Mouse (Mus musculus) urinary bladder, postnatal 36 days (tissue): ENCODE measurements at regions not wholly inside any gene's neighbourhood (a gene's known extent, or its start where the extent isn't known, plus 50 kb on each side); places are given as distances from the start of the nearest gene placed in this dataset.

Source experiments
- DNase-seq, 2 experiments: peaks; one replicate each; pipeline ENCODE4 v3.0.0; 2022; ENCODE audit warnings: low spot score in 2 of 2, mixed read lengths in 1 of 2

GRCm38 (mm10) chr1:45575131-45575530, 72.0 kb upstream of the Col5a2 start:
- no peak for DNase-seq

DNA sequence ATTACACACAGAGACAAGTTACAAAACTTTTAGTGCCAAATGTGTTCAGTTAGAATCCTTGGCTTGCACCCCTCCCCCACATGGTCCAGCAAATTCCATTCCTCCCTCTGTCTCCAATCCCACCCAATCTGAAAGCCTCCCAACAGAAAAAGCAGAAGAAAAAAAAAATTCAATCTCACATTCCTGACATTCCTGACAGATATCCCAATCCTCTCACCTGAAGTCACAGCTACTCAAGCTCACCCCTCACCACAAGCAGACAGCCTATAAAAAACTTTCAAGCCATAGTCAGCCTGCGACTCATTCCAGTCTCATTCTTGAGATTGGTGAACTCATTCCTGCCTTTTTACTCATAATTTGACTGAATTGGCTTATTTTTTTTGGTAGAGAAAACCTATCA, 77.4 kb upstream of the Col5a2 start:
- no peak for DNase-seq

GRCm38 (mm10) chr1:45587351-45588025, 84.4 kb upstream of the Col5a2 start:
- DNase-seq, result peak in 1 of 2 experiments; percentile 32

- no peak for DNase-seq
These were observed 94.2 kb upstream of the Col5a2 start for GRCm38 (mm10) chr1:45597316-45597715.

DNA sequence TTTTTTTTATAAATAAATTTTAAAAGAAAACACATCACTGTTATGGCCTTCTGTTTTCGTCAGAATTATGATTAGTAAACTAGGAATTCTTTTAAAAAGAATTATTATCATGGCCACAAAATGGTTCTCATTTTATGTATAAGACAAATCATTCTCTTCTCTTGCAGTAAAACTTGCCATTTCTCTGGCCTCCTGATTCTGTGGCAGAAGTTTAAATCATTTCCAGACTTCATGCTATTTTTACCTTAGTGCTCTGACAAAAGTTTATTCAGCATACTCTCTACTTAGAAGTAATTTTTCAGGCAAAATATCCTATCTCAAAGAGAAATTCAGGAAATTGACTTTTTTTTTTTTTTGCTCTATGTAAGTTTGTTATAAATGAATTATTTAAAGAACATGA, 96.3 kb upstream of the Col5a2 start:
- no peak for DNase-seq

DNA sequence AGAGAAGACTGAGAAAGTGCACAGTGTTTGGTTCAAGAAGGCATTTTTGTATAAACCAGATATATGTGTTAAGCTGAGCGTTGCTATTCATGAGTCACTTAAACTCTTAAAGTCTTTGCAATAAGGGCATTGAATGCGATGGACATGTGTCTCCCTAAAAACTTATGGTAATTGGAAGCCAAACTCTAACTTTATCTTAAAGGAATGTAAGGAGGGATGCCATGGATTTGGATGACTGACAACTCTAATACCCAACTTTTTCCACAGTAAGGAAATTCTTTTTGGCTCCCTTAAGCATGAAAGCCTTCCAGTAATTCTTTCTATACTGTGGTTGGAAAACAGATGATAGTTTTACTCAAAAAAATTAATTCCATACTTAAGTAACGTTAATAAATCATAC, 96.9 kb upstream of the Col5a2 start:
- no peak for DNase-seq

GRCm38 (mm10) chr1:45605571-45605970, 102.5 kb upstream of the Col5a2 start:
- DNase-seq, result no peak

DNA sequence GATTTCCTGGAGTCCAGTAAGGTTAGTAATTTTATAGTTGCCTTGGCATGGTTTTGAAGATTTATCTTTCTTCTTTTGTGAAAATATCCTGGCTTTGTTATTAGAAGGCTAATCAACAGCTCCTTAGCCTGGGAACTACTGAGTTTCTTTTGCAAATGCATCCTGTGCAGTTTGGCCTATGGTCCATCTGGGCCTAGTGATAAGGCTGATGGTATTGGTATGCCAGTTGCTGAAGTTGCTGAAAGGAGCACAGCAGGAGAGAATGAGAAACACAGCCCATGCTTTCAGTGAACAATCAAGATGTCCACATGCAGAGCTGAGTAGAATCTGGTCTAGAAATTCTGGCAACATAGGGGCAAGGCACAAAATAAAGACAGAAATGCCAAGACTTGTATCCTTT, 105.2 kb upstream of the Col5a2 start:
- no peak for DNase-seq

DNA sequence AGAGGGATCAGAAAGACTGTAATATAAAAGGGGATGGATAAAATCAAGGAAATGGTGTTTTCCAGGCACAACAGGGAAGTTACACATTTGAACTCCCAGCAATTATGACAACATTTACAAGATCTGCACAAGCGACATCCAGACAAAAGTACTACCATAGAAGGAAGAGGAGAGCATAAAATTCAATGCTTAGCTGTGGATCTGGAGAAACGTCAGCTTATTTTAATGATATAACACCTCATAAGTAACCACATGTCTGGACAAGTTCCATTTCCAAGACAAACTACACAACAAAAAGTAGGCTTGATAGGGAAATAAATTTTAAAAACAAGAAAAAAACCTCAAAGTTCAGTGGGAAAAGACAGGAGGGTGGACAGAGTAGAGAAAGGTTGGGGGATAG, 115.9 kb upstream of the Col5a2 start:
- DNase-seq, result no peak

GRCm38 (mm10) chr1:45625921-45626320, 122.8 kb upstream of the Col5a2 start:
- peak; percentile 3 to 12 for DNase-seq

- DNase-seq, result no peak
These were observed 123.7 kb upstream of the Col5a2 start for GRCm38 (mm10) chr1:45626733-45627132.

- peak; percentile 10 to 46 for DNase-seq
These were observed 124.8 kb upstream of the Col5a2 start for GRCm38 (mm10) chr1:45627840-45628239.

DNA sequence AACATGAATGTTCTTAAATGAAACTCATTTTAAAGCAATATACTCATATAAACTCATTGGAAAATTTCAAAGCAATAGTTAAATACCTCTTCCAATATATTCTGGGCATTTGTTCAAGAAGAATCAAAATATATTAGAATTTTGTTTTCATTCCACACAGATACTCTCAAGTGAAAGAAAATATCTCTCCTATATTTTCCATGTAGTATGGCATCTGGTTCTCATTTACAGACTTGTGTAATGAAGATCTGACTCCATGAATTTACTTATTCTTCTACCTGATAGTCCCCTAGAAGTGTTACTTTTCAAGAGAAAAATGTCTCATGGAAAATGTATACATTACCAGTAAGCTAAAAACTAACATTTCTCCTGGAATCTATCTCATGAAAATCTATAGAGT, 144.2 kb upstream of the Col5a2 start:
- DNase-seq, result no peak

DNA sequence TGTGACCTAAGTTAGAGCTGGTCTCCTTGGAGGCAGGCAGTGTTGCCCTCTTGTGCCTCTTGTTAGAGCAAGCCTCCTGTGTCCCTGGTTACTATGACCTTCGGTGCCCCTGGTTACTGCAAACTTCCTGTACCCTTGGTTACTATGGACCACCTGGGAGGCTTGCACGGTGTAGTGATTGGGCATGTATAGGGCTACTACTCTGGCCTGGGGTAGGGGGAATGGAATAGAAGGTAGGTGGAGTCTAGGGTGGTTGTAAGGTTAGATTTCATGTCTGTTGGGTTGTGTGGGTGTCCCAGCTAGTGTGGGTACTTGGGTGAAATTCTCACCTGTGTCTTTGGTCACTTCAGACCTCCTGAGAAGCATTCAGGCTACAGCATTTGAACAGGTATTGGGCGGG, 141.7 kb upstream of the Wdr75 start:
- DNase-seq, result no peak

DNA sequence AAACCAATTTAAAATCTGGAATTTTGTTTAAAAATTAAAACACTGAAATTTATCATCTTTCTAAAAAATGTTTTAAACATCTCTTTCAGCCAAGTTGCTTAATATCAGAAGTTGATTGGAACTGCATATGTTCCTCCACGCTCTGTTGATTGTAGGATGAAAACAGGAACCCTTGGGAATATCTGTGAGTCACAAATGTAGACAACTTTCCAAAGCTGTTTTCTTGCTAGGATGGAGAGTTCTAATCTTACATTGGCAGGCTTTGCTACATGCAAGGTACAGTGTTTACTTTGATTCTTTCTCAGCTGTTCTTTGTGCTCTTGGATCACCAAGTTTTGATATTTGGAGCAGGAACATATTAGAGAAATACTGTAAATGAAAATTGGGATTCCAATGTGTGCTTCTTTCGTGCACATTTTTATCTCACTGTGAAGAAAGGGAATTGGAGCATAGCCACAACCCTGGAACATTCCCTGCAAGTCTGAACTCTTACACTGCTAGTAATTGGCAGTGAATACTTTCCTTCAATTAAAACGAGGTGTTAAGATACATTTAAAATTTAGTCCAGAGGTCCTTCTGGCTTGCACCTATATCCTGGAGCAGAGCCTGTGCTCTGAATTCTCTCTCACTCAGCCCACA, 131.0 kb upstream of the Wdr75 start:
- DNase-seq, result no peak

GRCm38 (mm10) chr1:45672443-45673156, 122.4 kb upstream of the Wdr75 start:
- DNase-seq, result peak; percentile 76 to 86

- peak; percentile 17 to 19 for DNase-seq
These were observed 119.1 kb upstream of the Wdr75 start for GRCm38 (mm10) chr1:45675771-45676439.

DNA sequence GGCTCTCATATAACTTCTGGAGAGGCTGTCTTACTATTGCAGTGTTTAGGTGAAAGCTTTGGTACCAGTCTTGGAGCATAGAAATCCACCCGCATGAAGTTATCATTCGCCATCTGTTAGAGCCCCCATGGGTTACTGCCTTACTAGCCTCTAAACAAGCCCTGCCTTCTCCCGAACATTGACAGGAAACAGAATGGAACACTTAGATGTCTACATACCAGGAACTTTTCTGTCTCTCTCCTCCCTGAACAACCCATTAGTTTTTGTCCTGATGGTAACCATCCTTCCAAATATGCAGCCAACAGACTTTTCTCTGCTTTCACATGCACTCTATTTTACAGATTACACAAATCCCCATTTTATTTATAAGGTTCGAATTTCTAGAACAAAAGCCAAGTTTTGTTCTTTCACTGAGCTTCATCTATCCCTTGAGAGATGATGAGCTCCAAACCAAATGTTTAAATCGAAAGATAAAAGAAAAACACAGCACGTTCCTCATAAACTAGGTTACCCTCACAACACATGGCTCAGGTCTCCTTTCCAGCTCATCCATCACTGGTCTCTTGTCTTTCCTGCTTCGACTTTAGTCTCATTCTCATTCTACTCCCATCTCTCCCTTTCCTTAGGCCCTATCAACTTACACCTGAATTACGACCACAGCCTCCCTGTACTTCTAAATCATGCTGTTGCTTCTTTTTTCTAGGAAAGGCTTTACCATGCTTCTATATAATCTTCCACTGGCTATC, 114.8 kb upstream of the Wdr75 start:
- no peak for DNase-seq

- no peak for DNase-seq
These were observed 94.1 kb upstream of the Wdr75 start for GRCm38 (mm10) chr1:45700893-45701292.

GRCm38 (mm10) chr1:45701516-45701915, 93.5 kb upstream of the Wdr75 start:
- no peak for DNase-seq

- DNase-seq, result no peak
These were observed 71.6 kb upstream of the Wdr75 start for GRCm38 (mm10) chr1:45723369-45723768.

DNA sequence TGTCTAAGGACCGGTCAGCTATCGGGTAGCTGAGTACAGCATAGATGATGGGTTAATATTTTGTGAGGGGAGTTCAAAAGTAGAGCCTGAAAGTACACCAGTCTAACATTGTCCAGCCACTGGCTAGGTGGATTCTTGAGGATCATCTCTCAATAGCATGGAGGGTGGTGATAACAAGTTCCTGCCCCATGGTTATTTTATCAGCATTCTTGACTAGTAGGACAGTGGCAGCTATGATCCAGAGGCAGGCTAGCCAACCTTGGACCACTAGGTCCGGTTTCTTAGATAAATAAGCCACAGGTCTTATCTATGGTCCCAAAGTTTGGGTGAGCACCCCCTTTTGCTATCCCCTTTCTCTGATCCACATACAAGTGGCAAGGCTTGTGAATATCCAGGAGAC, 62.0 kb upstream of the Wdr75 start:
- no peak for DNase-seq
